Comparison of ENCODE assay signal across 18 mouse cellular contexts in genomic region chr5:36024003-36024685, GRCm38 (mm10).
DNase-seq lines count a peak whose midpoint lies in the region; ATAC-seq lines count a peak whose summit lies in the region.
"Had no signal": no experiment of that assay in that cellular context is flagged by ENCODE, and none has a peak within 500 bp of the region (broad histone marks: within the 10 kb centered on the region; RNA-seq: fewer than 3 reads in every experiment).

No protein-coding gene starts in this region.

- ATAC-seq in CD4-positive, CD25-positive, alpha-beta regulatory T cell, adult 4 months: peak; percentile 37
- peak; percentile 63 to 72 for ATAC-seq in hematopoietic stem cell, adult 5-6 weeks (replicated peaks in 1 of 2; ENCODE audit: insufficient read depth in 1 of 2, low FRiP score in 2 of 2, low TSS enrichment in 1 of 2, low read depth in 1 of 2, poor library complexity in 2 of 2, severe bottlenecking in 2 of 2)
- ATAC-seq: activated CD4-positive, CD25-positive, alpha-beta regulatory T cell, adult 4 months; forebrain, embryonic 13.5 days; intestine, embryonic 16.5 days; Patski had no signal

- DNase-seq in cerebellum, postnatal 10 days: peak; percentile 51 to 55
- no peak for DNase-seq in cerebellum, adult 8-10 months
- DNase-seq in layer of hippocampus, adult 9-11 months: peak; percentile 30
- no peak for DNase-seq in layer of hippocampus, adult 9-10 months (ENCODE audit: low spot score)
- no peak for DNase-seq in urinary bladder, postnatal 14 days (ENCODE audit: low spot score)
- DNase-seq: adrenal gland, postnatal 14 days; B cell, adult 2 months; cerebellum, adult 18-20 months; cerebellum, postnatal 14 days; gastrocnemius, adult 2 months; gastrocnemius, postnatal 25 days; heart, postnatal 4 days had no signal

Comparison
In these comparisons a context has a peak if more than half of its experiments do, and no peak if none do; other contexts are left out.
1. DNase-seq: peak in cerebellum, postnatal 10 days (2 of 2) and layer of hippocampus, adult 9-11 months (single experiment); none in cerebellum, adult 8-10 months (single experiment), layer of hippocampus, adult 9-10 months (single experiment) and urinary bladder, postnatal 14 days (single experiment).